Mouse (Mus musculus): ENCODE measurements around the gene Syngr1.

Gene Syngr1

DNA sequence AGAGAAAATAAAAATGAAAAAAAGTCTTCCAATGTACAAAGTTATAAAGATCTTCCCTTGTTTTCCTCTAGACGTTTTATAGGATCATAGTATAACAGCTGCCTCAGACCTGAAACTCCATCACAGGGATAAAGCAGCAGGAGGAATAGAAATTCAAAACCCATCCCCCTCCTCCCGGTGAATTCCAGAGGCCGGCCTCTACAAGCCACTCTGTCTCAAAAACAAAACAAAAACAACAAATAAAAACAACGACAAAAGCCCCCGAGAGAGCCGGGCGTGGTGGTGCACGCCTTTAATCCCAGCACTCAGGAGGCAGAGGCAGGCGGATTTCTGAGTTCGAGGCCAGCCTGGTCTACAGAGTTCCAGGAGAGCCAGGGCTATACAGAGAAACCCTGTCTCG, 979 bp upstream of the Syngr1 start:
- no peak for DNase-seq (ENCODE audit: low spot score)

DNA sequence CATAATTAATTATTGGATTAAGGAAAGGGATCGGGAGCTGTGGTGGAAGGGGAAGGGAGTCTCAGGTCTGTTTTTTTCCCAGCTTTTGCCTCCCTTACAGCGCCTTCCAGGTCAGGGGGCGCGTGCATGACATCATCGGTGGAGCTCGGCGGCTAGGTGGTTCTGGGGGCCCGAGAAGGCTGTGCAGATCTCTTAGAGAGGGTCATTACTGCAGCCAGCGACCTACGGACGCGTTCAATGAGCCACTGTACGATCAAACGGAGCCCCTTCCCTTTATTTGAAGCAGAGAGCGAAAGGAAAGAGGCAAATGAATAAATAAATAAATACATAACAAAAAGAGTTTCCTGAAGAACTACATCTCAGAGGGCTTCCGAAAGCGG, 403 bp upstream of the Syngr1 start:
- no peak for DNase-seq (ENCODE audit: low spot score)

DNA sequence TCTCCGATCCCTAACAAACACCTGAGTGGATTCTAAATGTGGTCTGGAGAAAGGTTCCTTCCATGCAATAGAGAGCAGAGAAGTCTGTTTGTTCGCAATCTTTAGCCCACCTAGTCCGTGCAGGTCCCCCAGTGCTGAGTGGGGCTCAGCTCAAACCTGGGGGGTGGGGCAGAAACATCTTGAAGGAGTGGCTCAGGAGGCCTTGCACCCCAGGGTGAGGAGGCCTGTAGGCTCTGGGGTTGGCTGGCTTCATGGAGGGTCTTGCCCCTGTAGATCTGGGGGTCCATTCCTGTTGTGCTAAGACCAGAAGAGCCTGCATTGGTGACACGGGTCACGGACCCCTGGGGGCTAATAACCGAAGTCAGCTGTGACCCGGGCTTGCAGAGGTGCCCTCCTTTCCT, 907 bp downstream of the Syngr1 start:
- no peak for DNase-seq (ENCODE audit: low spot score)

DNA sequence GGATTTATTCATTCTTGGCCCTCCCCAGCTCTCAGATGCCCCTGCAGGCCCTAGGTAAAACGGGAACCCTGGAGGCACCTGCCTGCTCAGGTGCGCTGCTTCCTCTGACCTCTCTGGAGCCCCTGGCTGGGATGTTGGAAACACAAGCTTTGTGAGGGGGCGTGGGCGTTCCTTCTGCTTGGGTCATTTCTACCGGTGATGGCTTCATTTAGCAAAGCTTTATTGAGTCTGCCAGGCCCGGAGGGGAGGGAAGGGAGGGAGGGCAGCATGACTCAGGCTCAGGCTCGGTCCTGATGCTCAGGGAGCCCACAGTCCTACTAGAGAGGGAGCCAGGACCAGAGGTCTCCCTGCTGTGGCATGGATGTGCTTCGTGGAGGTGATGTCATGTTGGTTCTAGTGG, 1.5 kb downstream of the Syngr1 start:
- no peak for DNase-seq (ENCODE audit: low spot score)

DNA sequence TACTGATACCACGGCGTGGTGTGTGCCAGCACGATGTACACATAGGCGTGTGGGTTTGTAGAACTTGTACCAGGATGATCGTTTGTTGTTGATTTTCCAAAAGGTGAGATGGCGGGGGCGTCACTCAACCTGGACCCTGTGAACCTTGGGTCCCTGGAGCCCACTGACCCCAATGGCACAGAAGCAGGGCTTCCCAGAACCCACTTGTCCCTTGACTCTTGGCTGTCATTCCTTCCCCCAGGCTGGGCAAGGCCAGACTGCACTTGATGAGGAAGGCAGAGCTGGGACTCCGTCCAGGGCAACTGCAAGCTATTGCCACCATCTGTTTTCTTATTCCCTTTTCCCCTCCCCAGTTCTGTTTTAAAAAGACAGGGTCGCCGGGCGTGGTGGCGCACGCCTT, 3.1 kb downstream of the Syngr1 start:
- no peak for DNase-seq (ENCODE audit: low spot score)

DNA sequence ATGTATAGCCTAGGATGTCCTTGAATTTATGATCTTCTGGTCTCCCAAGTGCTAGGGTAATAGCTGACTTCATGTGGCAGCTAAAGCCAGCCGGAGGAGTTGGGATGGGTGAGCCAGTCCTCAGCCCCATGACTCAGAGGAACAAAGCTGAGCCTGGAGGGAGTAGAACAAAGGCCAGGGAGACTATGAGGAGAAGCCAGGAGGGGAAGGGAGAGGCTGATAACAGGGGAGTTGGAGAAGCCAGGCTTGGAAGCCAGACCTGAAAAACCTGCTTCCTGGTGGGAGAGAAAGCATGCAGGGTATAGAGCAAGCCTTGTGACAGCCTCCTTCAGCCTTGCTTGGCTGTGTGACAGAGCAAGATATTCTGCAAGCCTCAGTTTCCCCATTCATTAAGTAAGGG, 4.5 kb downstream of the Syngr1 start:
- no peak for DNase-seq (ENCODE audit: low spot score)

DNA sequence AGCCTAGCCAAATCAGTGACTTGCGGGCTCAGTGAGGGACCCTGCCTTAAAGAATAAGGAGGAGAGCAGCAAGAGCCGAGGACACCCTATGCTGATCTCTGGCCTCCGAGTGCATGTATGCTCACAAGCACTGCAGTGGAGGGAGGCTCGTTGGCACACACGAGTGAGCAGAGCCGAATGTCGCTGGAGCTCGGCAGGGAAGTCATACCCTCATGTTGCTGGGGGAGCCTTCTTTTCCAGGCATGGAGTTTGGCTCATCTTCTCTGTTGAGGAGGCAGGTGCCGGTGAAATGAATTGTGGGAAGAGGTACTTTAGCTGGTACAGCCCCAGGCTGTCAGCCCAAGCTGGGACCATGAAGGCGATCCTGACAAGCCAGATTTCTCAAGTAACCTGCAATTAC, 5.3 kb downstream of the Syngr1 start:
- no peak for DNase-seq (ENCODE audit: low spot score)

DNA sequence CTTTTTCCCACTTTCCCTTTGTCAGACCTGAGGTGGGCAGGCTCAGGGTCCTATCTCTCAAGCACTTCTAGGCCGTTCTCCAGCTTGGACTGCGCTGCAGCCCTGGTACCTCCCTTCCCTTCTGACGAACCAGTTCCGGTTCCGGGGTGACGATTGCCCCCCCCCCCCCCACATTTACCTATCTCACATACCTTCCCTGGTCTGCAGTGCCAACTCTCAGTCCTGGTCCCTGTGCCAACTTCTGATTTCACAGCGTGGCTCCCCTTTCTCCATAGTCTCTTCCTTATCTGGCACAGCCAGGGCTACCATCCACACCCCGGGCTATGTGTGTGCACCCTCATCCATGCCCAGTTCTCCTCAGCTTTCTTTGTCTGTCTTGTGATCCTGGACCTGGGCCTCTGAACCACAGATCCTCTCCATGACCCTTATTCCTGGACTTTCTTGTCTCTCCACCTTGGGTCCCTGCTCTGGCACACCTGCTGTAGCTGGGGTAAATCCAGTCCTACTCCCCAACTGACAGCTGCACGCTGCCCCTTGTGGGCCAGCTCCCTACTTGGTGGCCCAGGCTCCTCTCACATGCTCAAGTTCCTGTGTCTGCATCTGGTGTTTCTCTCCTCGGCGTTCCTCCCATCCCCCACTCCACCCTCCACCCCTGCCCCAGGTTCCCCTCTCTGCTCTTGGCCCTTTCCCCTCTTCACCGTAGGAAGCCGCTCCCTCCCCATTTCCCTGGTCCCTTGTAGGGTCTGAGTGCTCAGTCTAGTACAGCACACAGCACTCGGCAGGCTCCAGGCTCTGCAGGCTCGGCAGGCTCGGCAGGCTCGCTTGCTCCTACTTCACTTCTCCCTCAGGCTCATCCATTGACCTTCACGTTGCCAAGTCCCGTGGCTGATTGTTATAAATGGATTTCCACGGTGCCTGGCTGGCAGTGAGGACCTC, 6.1 kb downstream of the Syngr1 start:
- DNase-seq (ENCODE audit: low spot score) = no peak

DNA sequence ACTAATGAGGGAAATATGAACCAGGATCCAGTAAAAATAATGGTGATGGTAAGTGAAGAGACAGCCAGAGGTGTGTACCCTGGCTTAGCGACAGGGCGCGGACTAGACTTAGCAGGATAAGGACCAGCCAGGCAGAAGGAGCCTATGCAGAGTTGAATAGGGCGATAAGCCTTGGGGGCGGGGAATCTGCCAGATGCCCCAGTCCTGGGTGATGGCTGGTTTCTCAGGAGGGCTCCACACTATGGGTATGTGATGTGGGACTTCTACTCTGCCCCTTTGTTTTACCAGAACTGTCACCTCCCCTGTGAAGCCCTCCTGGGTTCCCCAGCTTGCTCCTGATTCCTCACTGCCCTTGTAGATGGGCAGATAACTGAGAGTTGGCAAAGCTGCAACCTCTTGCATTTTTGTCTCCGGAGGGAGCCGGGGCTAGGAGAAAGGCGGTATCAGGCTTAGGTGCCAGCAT, 6.9 kb downstream of the Syngr1 start:
- DNase-seq (ENCODE audit: low spot score) = no peak

DNA sequence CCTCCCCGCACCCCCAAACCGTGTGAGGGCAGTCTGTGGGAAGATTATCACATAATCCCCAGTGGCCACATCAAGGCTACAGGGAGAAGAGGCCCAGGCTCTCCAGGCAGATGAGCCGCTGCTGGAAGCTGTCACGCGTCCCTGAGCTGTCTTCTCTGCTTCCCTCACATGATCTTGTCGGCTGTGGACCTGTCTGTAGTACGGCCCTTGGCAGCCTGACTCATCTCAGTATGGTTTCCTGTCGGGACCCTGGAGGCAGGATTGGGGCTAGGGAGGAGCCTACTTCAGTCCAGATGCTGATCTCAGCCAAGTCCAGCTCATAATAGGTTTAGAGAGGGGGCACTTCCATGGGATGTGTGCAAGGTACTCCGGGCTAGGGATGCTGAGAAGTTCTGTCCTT, 7.7 kb downstream of the Syngr1 start:
- no peak for DNase-seq (ENCODE audit: low spot score)

DNA sequence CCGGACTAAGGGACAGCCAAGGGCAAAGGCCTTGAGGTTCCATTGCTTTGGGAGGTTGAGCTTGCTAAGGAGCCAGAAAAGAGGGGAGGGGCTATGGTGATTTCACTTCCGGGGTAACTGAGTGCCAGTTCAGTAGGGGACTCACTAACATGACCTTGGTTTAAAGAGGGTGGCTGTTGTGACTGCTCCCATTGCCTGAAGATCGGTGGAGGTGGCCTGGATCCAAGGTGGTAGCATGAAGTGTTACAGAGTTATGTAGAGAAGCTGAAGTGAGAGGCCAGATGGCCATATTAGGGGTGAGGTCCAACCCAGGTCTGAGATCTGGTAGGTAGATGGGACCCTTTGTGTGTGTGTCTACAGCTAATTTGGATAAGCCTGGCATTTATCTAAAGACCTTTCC, 8.3 kb downstream of the Syngr1 start:
- DNase-seq (ENCODE audit: low spot score) = no peak

DNA sequence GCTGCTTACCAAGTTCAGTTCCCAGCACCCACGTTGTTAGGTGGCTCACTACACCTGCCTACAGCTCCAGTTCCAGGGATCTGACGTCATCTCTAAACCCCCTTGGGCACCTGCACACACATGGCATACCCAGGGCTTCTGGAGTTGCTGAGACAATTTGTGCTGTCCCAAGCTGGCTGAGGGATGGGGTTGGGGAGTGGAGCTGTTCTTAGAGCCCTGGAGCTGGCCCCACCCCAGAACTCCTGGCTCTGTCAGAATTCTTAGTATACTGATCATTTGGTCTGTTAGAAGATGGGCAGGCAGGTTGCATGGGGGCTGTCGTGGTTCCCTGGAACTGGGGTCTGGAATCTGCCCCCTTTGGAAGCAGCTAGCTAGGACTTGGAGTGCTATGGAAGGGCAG, 9.1 kb downstream of the Syngr1 start:
- DNase-seq (ENCODE audit: low spot score) = no peak

DNA sequence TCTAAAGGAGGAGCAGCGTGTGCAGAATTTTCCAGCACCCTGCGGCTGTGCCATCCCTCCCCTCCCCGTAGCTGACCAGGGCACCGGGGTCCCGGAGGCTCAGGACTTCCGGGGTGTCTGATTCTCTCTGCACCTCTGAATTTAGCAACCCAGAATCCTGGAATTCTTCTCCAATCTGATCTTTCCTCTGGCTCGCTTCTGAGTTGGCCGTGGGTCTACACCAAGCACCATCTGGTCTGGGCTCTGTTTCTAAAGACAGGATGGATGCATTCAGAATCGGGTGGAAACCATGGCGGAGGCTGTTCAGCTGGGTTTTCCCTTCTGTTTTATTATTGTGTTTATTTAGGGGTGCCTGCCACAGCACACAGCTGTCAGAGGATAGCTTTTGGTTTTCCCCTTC, 9.7 kb downstream of the Syngr1 start:
- DNase-seq (ENCODE audit: low spot score) = no peak

DNA sequence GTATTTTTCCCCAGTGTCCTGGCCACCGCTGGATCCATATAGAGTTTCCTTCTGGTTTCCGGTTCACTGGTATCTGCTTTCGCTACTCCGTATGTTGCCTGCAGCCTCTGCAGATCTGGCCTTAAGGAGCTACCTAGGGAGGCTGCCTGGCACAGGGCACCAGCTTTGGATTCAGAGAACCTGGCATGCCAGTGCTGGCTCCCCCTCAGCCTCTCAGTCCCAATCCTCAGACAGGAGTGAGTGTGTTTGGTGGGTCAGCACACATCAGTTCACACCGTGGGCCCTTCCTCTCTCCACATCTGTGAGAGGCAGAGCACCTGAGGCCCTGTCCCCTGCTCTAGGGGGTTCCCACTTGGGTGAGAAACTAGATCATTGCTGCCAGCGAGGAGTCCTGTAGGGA, 10.4 kb downstream of the Syngr1 start:
- no peak for DNase-seq (ENCODE audit: low spot score)

DNA sequence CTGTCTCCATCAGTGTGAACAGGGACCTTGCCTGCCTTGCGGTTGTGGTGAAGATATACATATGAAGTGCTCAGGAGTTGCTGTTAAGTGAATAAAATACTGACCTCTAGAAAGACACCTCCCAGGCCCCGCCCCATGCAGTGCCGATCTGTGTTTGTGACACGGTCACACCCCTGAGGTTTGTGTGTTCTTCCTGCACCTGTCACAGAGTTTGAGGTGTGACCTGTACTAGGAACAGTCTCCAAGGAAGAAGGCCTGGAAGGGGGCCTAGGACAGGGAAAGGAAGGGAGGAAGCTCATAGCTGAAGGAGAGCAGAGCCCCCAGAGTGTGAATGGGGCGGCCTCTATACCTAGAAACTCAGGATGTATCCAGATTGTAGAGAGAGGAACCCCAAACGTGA, 11.4 kb downstream of the Syngr1 start:
- DNase-seq (ENCODE audit: low spot score) = no peak

DNA sequence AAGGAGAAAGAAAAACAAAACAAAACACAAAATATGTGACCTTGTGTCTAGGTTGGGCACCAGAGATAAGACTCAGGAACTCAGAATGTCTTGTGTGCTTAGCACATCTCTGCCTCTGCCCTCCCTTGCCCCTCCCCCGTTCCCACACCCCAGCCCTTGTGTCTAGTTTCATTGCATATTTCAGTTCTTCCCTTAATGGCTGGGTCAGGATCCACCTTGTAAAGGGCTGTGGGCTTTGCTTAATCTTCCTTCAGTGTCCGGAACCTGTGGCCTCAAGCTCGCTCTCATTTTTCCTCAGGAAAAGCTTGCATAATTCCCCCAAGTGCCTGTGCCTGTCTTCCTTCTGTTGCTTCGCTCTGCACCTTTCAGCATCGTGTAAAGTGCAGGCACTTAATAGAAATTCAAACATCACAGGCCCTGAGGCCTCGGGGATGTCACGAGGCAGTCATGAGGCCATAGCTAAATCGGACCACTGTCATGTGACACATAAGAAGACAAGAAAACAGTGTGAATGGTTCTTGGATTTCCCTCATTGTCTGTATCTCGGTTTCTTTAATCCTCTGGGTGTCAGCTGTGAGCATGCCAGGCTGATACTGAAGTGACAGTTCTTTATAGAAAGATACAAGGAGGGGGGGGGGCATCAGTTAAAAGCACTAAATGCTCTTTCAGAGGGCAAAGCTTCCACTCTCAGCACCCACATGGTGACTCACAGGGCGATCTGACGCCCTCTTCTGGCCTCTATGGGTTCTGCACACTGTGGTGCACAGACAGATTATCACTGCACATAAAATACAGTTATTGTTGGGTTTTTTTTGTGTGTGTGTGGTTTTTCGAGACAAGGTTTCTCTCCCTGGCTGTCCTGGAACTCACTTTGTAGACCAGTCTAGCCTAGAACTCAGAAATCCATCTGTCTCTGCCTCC, 14.6 kb downstream of the Syngr1 start:
- no peak for DNase-seq (ENCODE audit: low spot score)

DNA sequence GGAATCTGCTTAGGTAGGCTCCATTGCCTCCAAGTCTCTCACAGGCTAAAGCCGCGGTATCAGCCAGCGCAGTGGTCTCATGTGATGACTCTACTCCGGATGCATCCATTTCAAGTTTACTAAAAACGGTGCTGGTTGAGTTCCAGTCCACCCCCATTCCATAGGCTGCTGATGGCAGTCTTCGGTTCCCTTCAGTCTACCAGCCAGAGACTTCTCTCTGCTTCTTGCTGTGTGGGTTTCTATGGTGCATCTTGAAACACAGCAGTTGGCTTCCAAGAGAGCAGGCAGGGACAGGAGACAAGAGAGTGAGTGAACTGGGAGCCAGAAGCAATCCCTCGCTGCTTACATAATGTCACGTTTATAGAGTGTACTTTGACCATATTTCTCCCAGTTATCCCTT, 16.0 kb downstream of the Syngr1 start:
- no peak for DNase-seq (ENCODE audit: low spot score)

DNA sequence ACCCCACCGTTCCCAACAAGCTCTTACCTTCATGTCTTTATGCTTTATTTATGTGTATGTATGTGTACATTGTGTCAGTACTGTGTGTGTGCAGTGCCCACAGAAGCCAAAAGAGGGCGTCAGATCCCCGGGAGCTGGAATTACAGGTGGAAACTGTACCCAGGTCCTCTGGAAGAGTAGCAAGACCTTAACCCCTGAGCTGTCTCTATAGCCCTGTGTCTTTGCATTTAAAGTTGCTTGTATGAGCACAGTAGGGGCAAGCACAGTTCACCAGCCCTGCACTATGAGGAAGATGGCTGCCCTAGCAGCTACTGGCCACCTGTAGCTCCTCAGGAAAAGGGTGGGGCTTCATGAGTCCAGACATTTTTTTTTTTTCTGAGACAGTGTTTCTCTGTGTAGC, 16.4 kb downstream of the Syngr1 start:
- no peak for DNase-seq (ENCODE audit: low spot score)

DNA sequence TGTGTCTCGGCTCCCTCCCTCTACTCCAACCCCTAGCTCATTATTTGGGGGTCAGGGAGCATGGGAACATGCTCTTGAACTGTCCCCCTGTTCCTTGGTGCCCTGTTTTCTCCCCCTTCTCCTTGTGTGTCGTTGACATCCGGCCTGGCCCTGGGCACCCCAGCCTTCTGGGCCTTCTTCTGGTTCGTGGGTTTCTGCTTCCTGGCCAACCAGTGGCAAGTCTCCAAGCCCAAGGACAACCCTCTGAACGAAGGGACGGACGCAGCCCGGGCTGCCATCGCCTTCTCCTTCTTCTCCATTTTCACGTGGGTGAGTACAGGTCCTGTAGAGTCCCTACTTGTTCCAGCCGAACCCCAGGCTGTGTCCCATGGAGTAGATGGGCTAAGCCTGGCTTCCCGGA, 20.3 kb downstream of the Syngr1 start:
- no peak for DNase-seq (ENCODE audit: low spot score)

DNA sequence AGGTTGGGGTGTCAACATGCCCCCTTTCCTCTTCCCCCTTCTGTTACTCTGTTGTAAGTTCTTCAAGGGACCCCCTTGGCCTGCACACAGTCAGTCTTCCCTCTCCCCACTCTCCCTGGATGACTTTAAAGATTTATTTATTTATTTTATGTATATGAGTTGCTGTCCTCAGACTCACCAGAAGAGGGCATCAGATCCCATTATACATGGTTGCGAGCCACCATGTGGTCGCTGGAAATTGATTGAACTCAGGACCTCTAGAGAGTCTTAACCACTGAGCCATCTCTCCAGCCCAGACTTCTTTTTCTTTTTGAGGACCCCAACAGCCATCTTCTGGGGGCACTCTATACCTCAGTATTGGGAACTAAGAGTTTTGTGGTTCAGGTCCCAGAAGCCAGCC, 21.4 kb downstream of the Syngr1 start:
- peak; percentile 25 for DNase-seq (ENCODE audit: low spot score)

DNA sequence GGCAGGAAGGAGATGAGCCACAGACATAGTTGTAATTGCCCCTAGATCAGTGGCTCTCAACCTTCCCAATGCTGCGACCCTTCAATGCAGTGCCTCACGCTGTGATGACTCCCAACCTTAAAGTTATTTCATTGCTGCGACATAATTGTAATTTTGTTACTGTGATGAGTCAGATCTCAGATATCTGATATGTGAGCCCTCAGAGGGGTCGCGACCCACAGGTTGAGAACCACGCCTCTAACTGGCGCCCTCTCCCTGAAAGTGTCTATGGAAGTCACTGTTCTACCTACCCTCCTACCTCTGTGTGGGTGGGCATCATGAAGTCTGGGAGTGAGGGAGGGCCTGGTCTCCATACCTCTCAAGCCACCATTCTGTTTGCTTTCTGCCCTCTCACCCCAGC, 23.3 kb downstream of the Syngr1 start:
- no peak for DNase-seq (ENCODE audit: low spot score)

DNA sequence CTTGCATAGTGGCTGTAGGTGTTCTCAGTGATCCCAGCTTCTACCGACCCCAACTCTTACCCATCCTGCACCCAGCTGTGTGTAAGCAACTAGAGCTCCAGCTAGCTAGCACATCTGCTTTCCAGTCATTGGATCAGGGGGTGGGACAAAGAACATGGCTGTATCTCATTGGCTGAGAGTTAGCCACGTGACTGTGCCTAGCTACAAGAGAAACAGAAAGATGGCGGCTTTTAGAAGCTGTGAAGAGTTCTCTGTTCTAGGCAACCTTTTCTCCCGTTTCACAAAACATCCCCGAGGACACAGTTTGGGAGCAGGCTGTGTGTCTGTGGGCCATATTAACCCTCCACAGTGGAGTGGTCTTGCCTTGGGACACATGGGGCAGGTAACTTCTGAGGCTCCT, 24.1 kb downstream of the Syngr1 start:
- no peak for DNase-seq (ENCODE audit: low spot score)

Measured in T-cell, adult 2 months (primary cell).